Mouse (Mus musculus) stomach, embryonic 14.5 days (tissue): Measurements from ENCODE around the gene Cox6a1. TPM values are rescaled to one million over a fixed set of nuclear protein-coding genes. Genes with fewer than 3 reads are reported as not detected.
"Not testable (repeated sequence)": the region's sequence is repeated elsewhere in the genome, so short reads cannot be mapped to it uniquely, and the experiment has no call there.

Experiments used
- ATAC-seq: fragments of 200-750 bp; cut with Nextera tagmentation; 2 replicates; pipeline ENCODE4 v1.8.0; 2017; ENCODE audit warnings: low read depth, moderate TSS enrichment; ENCODE audit not compliant: insufficient number of reproducible peaks, insufficient read depth, low FRiP score
- H3K27ac ChIP-seq: fragments of 300-500 bp; sonication (generic); 2 replicates; pipeline ENCODE4 v1.5.1; 2014; ENCODE audit warnings: mild to moderate bottlenecking, low read length, moderate library complexity, mixed read lengths
- H3K27me3 ChIP-seq: fragments of 300-500 bp; sonication (generic); 2 replicates; pipeline ENCODE4 v1.6.1; 2014; ENCODE audit warnings: low read length, control low read depth, mixed read lengths; ENCODE audit not compliant: control insufficient read depth, insufficient read depth
- H3K36me3 ChIP-seq: fragments of 300-500 bp; sonication (generic); 2 replicates; pipeline ENCODE4 v1.6.1; 2014; ENCODE audit warnings: mild to moderate bottlenecking, control low read depth, low read length, moderate library complexity, mixed read lengths; ENCODE audit not compliant: control insufficient read depth, insufficient read depth
- H3K4me1 ChIP-seq: fragments of 300-500 bp; sonication (generic); 2 replicates; pipeline ENCODE4 v1.6.1; 2014; ENCODE audit warnings: low read length, control low read depth, mixed read lengths; ENCODE audit not compliant: control insufficient read depth, insufficient read depth
- H3K4me2 ChIP-seq: fragments of 300-500 bp; sonication (generic); replicated peaks from 2 replicates; pipeline ENCODE4 v1.6.1; 2014; ENCODE audit warnings: low read depth, low read length, control low read depth
- H3K4me3 ChIP-seq: fragments of 300-500 bp; sonication (generic); 2 replicates; pipeline ENCODE4 v1.5.1; 2014; ENCODE audit warnings: low read depth, low read length, control low read depth
- H3K9ac ChIP-seq: fragments of 300-500 bp; sonication (generic); replicated peaks from 2 replicates; pipeline ENCODE4 v1.6.1; 2014; ENCODE audit warnings: low read depth, mild to moderate bottlenecking, control low read depth, low read length, moderate library complexity, mixed read lengths
- H3K9me3 ChIP-seq: fragments of 300-500 bp; sonication (generic); 2 replicates; pipeline ENCODE4 v1.6.1; 2016; ENCODE audit warnings: low read depth, low read length, control low read depth; ENCODE audit not compliant: control insufficient read depth
- WGBS: fragments of 180-500 bp; shearing (Covaris S2); extraction: QIAGEN DNeasy Blood & Tissue Kit; methylation state at CpG from one replicate; pipeline ENCODE4 v1.1.7; 2014; 5-methylcytosine and 5-hydroxymethylcytosine counted together
- polyA plus RNA-seq: library from polyadenylated mRNA; unstranded; fragments of >200 nt; fragmentation: Nextera tagmentation; extraction: Ambion mirVana; gene quantifications from 2 replicates; pipeline ENCODE4 v1.2.1, GENCODE M21; 2014

Gene Cox6a1
- polyA plus RNA-seq = 898 and 932 TPM in 2 replicates

- no peaks in the 10 kb centered on the region for H3K9me3 ChIP-seq
Measured at GRCm38 (mm10) chr5:115348546-115349224, at the start of gene Cox6a1. TSS of gene Cox6a1 (minus strand) at chr5:115348981.

GRCm38 (mm10) chr5:115397839-115398780, 49.3 kb upstream of the Cox6a1 start:
- Histone ChIP-seq H3K27me3 (no peaks in the 10 kb centered on the region), H3K36me3 (no peaks in the 10 kb centered on the region), H3K4me1 (peaks cover 9% of the 10 kb centered on the region; the same call in 1 of the 2 replicates), H3K9me3 (no peaks in the 10 kb centered on the region), H3K4me3 (peak overlapping the region; percentile 31), H3K9ac (peak overlapping the region; percentile 59), H3K4me2 (peak overlapping the region; percentile 83), H3K27ac (no peak overlapping the region)
- peak; percentile 70; the same call in 1 of the 2 replicates for ATAC-seq
- 3% methylated on average over 48 of the region's 48 CpGs for WGBS

More at GRCm38 (mm10) chr5:115348546-115349224, at the start of gene Cox6a1:
- Histone ChIP-seq H3K27ac (peak within 1 kb of the TSS; percentile 45; the same call in 1 of the 2 replicates), H3K9ac (peak within 1 kb of the TSS; percentile 71), H3K36me3 (peaks cover 29% of the 10 kb centered on the region), H3K4me1 (peaks cover 7% of the 10 kb centered on the region), H3K27me3 (no peaks in the 10 kb centered on the region), H3K4me2 (peak within 1 kb of the TSS; percentile 72), H3K4me3 (peak within 1 kb of the TSS; percentile 91)
- WGBS = under 1% methylated on average over 74 of the region's 74 CpGs
- peak; percentile 96 for ATAC-seq

- Histone ChIP-seq H3K9ac (no peak overlapping the region), H3K9me3 (no peaks in the 10 kb centered on the region), H3K4me3 (no peak overlapping the region), H3K36me3 (no peaks in the 10 kb centered on the region), H3K27ac (no peak overlapping the region), H3K27me3 (no peaks in the 10 kb centered on the region), H3K4me2 (no peak overlapping the region), H3K4me1 (peaks cover 9% of the 10 kb centered on the region; the same call in 1 of the 2 replicates)
- 60% methylated on average over 11 of the region's 11 CpGs for WGBS
- no peak for ATAC-seq
Measured at GRCm38 (mm10) chr5:115396654-115397053, 47.9 kb upstream of the Cox6a1 start.

- no peaks in the 10 kb centered on the region for H3K36me3 ChIP-seq
- no peaks in the 10 kb centered on the region for H3K9me3 ChIP-seq
- ATAC-seq = no peak
- H3K27me3 ChIP-seq = no peaks in the 10 kb centered on the region
- H3K27ac ChIP-seq = no peak overlapping the region
- peaks cover 9% of the 10 kb centered on the region; the same call in 1 of the 2 replicates for H3K4me1 ChIP-seq
- H3K9ac ChIP-seq = no peak overlapping the region
- H3K4me2 ChIP-seq = no peak overlapping the region
- WGBS = 14% methylated on average over 10 of the region's 10 CpGs
- H3K4me3 ChIP-seq = no peak overlapping the region
Measured at GRCm38 (mm10) chr5:115394836-115395235, 46.1 kb upstream of the Cox6a1 start.

GRCm38 (mm10) chr5:115394223-115394622, 45.4 kb upstream of the Cox6a1 start:
- H3K27ac ChIP-seq = no peak overlapping the region
- ATAC-seq = 0 out of 2 replicates have a peak, but pooled peaks have one; percentile 15

GRCm38 (mm10) chr5:115392969-115393368, 44.2 kb upstream of the Cox6a1 start:
- Histone ChIP-seq H3K27ac (no peak overlapping the region), H3K9ac (no peak overlapping the region), H3K4me1 (peaks cover 5% of the 10 kb centered on the region; the same call in 1 of the 2 replicates), H3K36me3 (no peaks in the 10 kb centered on the region), H3K4me2 (no peak overlapping the region), H3K27me3 (no peaks in the 10 kb centered on the region), H3K9me3 (no peaks in the 10 kb centered on the region), H3K4me3 (no peak overlapping the region)
- no peak for ATAC-seq
- 88% methylated on average over 1 of the region's 1 CpGs for WGBS

More at GRCm38 (mm10) chr5:115394223-115394622, 45.4 kb upstream of the Cox6a1 start:
- Histone ChIP-seq H3K4me1 (peaks cover 9% of the 10 kb centered on the region; the same call in 1 of the 2 replicates), H3K36me3 (no peaks in the 10 kb centered on the region), H3K9me3 (no peaks in the 10 kb centered on the region), H3K4me3 (no peak overlapping the region), H3K9ac (no peak overlapping the region), H3K27me3 (no peaks in the 10 kb centered on the region), H3K4me2 (no peak overlapping the region)
- WGBS = 6% methylated on average over 8 of the region's 8 CpGs

- 24% methylated on average over 9 of the region's 9 CpGs for WGBS
- no peak overlapping the region for H3K4me2 ChIP-seq
- no peaks in the 10 kb centered on the region for H3K27me3 ChIP-seq
- no peak overlapping the region for H3K4me3 ChIP-seq
- H3K4me1 ChIP-seq = peaks cover 5% of the 10 kb centered on the region; the same call in 1 of the 2 replicates
- no peak for ATAC-seq
- H3K9ac ChIP-seq = no peak overlapping the region
- H3K9me3 ChIP-seq = no peaks in the 10 kb centered on the region
- H3K36me3 ChIP-seq = no peaks in the 10 kb centered on the region
- H3K27ac ChIP-seq = no peak overlapping the region
Measured at GRCm38 (mm10) chr5:115391935-115392334, 43.2 kb upstream of the Cox6a1 start.

GRCm38 (mm10) chr5:115378882-115379281, 30.1 kb upstream of the Cox6a1 start:
- H3K9me3 ChIP-seq, H3K27me3 ChIP-seq, H3K27ac ChIP-seq, H3K4me3 ChIP-seq, H3K9ac ChIP-seq, H3K4me1 ChIP-seq, H3K4me2 ChIP-seq, ATAC-seq, H3K36me3 ChIP-seq: not testable (repeated sequence)
- WGBS = 80% methylated on average over 2 of the region's 2 CpGs
